Mouse (Mus musculus): ENCODE measurements around the gene Capn3.

Gene Capn3

GRCm38 (mm10) chr2:120482506-120483389 lies 26.9 kb downstream of the Capn3 start:
- DNase-seq (ENCODE audit: low read depth, low spot score) = no peak

- no peak for DNase-seq (ENCODE audit: low read depth, low spot score)
These were observed 28.4 kb downstream of the Capn3 start for GRCm38 (mm10) chr2:120484241-120484640.

GRCm38 (mm10) chr2:120493254-120493653 lies 37.4 kb downstream of the Capn3 start:
- DNase-seq (ENCODE audit: low read depth, low spot score) = no peak

- no peak for DNase-seq (ENCODE audit: low read depth, low spot score)
These were observed 40.7 kb downstream of the Capn3 start for GRCm38 (mm10) chr2:120496511-120496910.

DNA sequence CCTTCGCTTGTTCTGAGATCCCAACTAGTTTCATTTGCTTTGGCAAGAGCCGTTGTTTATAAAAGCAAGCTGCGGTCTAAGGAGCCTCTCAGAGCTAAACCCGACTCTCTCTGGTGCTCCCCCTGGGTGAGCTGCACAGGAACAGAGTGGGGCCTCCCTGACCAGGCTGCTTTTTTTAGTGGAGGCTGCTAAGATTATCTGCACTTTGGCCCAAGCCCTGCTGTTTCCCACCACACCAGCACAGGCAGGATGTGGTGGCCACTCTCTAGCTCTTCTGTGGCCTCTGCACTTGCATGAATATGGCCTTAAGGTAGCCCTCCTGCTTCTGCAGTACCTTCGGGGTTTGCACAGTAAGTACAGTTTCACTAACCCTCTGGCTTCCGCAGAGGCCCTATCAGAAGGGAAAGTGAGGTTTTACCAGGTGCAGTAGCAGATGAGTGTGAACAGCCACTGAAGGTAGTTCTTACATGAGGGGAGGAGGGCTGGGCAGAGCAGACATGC lies 44.2 kb downstream of the Capn3 start:
- no peak for DNase-seq (ENCODE audit: low read depth, low spot score)

GRCm38 (mm10) chr2:120501136-120501918 lies 45.5 kb downstream of the Capn3 start:
- DNase-seq (ENCODE audit: low read depth, low spot score) = no peak

GRCm38 (mm10) chr2:120501931-120502604 lies 46.2 kb downstream of the Capn3 start:
- DNase-seq (ENCODE audit: low read depth, low spot score) = no peak

GRCm38 (mm10) chr2:120502605-120502990 lies 46.8 kb downstream of the Capn3 start:
- peak; percentile 50 for DNase-seq (ENCODE audit: low read depth, low spot score)

GRCm38 (mm10) chr2:120503094-120503493 lies 47.3 kb downstream of the Capn3 start:
- no peak for DNase-seq (ENCODE audit: low read depth, low spot score)

DNA sequence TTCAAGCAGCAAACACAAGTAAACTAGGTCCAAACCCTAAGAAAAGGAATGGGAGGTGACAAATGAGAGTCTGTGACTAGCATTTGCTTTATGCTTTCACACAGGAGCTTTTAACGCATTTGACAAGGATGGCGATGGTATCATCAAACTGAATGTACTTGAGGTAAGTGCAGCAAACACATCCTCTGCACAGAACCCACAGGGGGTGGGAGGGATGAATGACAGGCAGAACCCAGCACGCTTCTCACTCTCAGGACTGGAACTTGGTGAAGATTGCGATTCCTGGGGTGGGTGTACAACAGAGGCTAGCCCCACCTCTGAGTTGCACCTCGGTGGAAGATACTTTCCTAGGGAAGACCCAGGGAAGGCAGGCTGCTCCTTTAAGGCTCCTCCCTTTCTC lies 48.2 kb downstream of the Capn3 start:
- no peak for DNase-seq (ENCODE audit: low read depth, low spot score)

DNA sequence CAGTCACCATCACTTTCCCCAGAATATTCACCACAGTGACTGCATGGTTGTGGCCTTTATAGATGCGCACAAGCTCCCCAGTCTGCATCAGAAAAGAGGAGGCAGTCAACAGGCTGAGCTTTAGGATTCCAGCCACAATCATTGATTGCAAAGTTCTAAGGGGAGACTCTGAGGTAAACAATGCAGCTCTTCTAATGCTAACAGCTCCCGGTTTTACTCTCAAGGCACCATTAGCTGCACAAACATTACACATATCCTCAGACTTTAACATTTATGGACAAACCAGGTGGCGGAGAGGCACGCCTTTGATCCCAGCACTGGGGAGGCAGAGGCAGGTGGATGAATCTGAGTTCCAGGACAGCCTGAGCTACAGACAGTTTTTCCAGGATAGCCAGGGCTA lies 58.4 kb downstream of the Capn3 start:
- no peak for DNase-seq (ENCODE audit: low read depth, low spot score)

DNA sequence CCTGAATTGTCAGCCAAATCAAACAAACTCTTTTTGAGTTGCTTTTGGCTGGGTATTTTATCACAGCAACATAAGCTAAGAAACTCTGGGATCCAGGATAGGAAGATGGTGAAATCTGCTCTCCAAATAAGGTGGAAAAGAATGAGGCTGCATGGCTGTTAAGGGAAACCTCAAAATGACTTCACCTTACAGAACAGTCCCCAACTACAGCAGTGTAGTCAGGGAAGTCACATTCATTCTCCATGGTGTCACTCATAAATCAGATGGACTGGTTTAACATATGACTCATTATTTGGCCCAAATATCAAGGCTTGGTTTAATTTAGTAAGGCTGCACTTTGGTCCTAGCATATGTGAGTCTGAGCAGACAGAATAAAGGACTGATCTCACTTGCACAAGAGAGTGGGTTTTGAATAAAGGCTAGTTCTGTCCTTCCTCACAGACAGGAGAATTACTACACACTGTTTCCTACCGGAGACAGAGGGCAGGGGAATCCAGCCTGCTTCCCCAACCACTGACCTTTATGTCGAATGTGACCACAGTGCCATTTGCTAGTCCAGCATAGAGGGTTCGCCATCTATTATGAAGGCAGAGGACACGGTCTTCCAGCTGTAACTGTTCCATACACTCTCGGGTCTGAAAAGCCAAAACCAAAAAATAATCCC lies 62.9 kb downstream of the Capn3 start:
- DNase-seq (ENCODE audit: low read depth, low spot score) = peak; percentile 71

- DNase-seq (ENCODE audit: low read depth, low spot score) = no peak
These were observed 71.0 kb downstream of the Capn3 start for GRCm38 (mm10) chr2:120526771-120527170.

DNA sequence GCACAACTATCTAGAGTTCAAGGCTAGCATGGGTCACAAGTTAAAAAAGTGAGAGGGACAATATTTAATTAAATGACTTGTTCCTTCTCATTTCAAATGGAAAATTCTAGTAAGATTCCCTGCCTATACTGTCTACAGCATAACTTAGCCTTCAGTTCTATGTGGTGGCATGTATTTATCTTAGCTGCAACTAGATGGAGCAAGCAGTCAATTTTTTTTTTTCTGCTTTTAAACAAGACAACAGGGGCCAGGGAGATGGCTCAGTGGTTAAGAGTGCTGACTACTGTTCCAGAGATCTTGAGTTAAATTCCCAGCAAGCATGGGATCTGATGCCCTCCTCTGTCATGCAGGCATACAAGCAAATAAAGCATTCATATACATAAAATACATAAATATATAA lies 73.7 kb downstream of the Capn3 start:
- DNase-seq (ENCODE audit: low read depth, low spot score) = no peak

- no peak for DNase-seq (ENCODE audit: low read depth, low spot score)
These were observed 75.4 kb downstream of the Capn3 start for GRCm38 (mm10) chr2:120531223-120531622.

DNA sequence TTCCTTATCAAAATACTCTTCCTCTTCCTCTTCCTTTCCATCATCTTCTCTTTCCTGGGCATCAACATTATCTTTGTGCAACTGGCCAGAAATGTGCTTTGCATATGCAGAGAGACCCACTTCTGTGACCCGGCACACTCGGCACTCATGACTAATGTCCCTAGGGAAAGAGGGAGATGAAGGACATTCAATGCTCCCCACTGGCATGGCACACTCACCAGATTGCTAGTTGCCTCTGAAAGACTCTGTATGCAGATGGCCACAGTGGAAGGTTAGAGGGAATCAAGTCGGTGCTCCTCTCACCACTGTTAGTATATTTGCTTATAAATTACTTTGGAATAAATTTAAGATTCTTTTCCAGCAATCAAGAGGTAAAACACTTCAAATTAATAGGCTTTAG lies 83.5 kb downstream of the Capn3 start:
- peak; percentile 29 for DNase-seq (ENCODE audit: low read depth, low spot score)

- DNase-seq (ENCODE audit: low read depth, low spot score) = peak; percentile 87
These were observed 84.0 kb downstream of the Capn3 start for GRCm38 (mm10) chr2:120539778-120540208.

GRCm38 (mm10) chr2:120544732-120545131 lies 88.9 kb downstream of the Capn3 start:
- DNase-seq (ENCODE audit: low read depth, low spot score) = no peak

All from 3T3-L1 (cell line).